Mouse (Mus musculus) erythroid progenitor cell, adult 5-6 weeks (primary cell): Measurements from ENCODE around the gene Pcmtd2. TPM values are rescaled to one million over a fixed set of nuclear protein-coding genes. Genes with fewer than 3 reads are reported as not detected.
"Not testable (repeated sequence)": the region's sequence is repeated elsewhere in the genome, so short reads cannot be mapped to it uniquely, and the experiment has no call there.

ENCODE experiments used
- ATAC-seq: replicated peaks from 2 replicates; pipeline ENCODE4 v1.8.0; 2016; ENCODE audit warnings: moderate number of reproducible peaks, mild to moderate bottlenecking, moderate TSS enrichment, inconsistent platforms; ENCODE audit not compliant: poor library complexity, low FRiP score, severe bottlenecking
- total RNA-seq, 2 experiments: library from RNA; stranded (forward) in 1 of 2; stranded (reverse) in 1 of 2; fragments of 150-400 nt in 1 of 2; fragments of 186-747, 209-891 nt in 1 of 2; gene quantifications; 2 replicates each; pipeline versions ENCODE4 v1.2.3 to v1.2.4; 2015 to 2017; ENCODE audit warnings: low replicate concordance in 2 of 2

Gene Pcmtd2
- total RNA-seq (2015; ENCODE audit: low replicate concordance) (38.6 and 54.1 TPM in 2 replicates), total RNA-seq (2017; ENCODE audit: low replicate concordance) (39.4 and 44.5 TPM in 2 replicates)

DNA sequence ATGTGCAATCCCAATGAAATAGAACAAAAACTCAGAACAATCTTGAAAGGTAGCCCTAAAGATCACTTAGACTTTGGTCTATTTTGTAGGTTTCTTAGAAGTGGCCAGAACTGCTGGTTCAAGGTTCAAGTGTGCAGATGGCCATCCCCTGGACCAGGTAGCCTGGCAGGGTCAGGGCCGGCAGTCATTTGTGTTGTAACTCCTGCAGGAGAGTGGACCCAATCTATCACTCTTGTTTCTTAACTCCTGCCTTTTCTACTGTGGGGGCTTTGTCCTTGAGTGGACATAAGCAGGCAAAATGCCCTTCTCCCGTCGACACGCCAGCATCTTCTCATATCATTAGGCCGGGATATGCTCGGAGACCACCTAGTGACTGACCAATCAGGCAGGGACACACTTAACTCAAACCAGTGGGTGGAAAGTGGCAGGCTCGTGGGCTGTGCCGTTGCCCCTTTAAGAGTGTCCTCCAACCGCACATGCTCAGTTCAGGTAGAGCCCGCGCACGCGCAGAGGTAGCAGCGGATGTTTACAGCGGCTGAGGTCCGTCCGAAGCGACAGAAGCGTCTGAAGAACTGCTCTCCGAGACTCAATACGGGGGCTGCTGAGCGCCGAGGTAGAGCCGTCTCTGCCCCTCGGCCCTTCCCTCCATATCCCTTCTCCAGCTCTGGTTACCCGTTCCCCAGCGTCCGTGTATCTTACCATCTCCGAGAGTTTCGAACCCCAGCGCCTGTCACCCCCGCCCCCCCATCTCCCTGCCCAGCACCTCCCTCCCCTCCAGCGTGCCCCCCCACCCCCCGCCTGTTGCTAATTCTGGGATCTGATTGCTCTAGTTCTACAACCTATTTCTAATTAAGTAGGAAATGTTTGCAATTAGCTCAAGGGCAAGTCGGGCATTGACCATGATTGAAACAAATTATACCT is at the start of gene Pcmtd2:
Gene Pcmtd2, plus strand, starts transcription at position 483 of the 921 bp plus-strand sequence.
- peak; percentile 96 for ATAC-seq

DNA sequence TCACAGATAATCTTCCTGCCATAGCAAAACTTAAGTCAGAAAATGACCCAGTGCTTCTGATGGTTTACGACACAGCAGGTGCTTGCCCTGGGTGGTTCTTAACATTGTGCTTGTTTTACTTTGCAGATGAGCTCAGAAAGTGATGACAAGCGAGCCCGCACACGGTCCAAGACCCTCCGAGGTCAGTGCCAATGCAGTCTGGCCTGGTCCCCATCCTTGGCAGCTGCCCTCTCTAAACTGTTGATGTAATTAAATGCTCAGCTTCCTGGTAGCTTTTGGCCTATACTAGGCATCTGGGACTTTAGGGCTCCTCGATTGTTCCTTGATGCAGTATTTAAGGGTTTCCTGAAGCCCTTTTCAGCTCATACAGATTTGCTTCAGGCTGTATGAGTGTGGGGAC is 48.3 kb upstream of the Pcmtd2 start:
- no peak for ATAC-seq

DNA sequence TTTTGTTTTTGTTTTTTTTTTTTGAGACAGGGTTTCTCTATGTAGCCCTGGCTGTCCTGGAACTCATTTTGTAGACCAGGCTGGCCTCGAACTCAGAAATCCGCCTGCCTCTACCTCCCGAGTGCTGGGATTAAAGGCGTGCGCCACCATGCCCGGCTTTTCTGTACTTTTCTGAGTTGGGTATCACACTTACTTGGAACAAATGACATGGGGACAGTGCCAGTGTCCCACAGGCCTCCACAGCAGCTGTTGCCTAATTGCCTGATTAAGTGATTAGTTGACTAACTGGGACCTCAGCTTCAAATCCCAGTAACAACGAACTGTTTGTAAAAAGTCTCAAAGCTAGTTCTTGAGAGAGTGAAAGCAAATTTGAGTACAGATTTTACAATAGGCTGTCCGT is 44.5 kb upstream of the Pcmtd2 start:
- ATAC-seq = not testable (repeated sequence)

DNA sequence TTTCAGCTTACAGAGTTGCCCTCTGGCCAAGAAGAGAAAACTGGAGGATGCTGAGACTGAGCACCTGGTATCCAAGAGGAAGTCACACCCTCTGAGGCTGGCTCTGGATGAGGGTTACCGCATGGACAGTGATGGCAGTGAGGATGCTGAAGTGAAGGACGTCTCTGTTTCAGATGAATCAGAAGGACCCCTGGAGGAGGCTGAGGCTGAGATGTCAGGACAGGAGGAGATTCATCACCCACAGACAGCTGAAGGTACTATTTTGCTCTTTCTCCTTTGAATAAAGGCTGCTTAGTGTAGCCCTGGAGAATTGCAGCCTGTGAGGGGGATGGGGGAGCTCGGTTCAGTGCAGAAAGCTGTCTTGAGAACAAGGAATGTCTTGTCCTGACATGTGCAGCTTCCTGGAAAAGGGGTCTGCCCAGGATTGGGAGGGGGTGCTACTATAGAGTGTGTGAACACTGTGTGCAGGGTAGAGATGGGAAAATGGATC is 42.0 kb upstream of the Pcmtd2 start:
- ATAC-seq = no peak

DNA sequence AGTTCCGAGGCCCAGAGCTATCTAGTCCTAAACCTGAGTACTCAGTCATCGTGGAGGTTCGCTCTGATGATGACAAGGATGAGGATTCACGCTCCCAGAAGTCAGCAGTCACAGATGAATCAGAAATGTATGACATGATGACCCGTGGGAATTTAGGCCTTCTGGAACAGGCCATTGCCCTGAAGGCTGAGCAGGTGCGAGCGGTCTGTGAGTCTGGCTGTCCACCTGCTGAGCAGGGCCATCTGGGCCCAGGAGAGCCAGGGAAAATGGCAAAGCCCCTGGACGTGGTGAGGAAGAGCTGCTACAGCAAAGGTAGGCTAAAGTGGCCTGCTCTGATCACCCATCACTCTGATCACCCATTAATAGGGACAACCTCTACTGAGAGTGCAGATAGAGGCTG is 40.0 kb upstream of the Pcmtd2 start:
- ATAC-seq = no peak

DNA sequence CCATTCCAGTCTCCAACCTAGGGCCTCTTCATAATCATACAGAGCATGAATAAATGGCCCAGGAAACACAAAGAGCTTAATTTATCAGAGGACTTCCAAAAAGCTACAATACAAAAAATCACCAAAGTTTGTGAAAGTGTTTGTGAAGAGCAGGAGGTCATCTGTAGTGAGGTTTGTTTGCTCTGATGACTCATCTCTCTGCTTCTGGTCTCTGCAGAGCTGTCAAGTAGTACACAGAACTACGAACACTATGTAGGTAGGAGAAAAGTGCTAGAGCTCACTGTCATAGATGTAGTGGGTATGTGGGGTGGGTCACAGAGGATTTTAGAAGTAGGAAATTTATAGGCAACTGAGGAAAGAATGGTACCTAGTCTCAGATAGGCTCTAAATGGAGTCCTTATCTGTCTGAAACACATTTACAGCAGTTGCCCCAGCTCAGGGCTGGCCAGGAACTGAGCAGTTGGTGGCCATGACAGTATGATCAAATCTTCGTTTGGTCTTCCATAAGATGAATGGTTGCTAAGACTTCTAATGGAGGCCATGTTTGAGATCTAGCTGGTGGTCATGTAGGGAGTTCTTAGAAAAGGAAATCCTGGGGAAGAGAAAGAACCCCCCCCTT is 8.5 kb upstream of the Pcmtd2 start:
- peak; percentile 86 for ATAC-seq

DNA sequence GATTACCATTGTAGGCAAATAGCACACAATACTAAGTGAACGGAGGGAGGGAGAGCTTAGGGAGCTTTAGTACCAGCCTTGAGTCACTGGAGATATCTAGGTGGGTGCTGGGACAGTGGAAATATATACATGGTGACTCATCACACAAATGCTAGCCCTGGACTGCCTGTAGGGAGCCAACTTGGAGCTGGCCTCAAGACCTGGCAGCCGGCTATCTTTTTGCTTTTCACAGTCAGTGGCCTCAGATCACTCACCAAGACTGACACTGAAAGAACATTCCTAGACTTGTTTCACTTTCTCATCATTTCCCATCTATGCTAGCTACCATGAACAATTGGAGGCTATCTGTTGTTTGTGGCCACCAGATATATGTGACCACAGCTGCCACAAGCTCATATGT is 4.9 kb upstream of the Pcmtd2 start:
- ATAC-seq = no peak

DNA sequence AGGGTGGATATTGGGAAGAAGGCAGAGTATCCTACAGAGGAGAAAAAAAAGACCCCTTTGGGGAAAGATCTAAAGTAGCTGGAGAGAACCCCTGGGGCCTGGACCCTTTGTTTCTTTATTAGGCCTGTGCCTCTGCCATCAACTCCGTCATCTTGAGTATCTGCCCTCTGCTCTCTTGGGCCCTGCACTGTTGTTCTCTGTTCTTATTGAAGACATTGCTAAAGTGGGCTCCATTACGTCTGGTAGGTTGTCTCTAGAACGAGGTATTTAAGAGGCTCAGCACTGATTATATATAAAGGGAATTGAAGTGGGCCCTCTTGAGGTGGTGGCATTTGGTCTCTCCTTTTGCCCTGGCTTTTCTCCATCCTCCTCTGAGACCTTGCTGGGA is 633 bp downstream of the Pcmtd2 start:
- ATAC-seq = peak; percentile 35

DNA sequence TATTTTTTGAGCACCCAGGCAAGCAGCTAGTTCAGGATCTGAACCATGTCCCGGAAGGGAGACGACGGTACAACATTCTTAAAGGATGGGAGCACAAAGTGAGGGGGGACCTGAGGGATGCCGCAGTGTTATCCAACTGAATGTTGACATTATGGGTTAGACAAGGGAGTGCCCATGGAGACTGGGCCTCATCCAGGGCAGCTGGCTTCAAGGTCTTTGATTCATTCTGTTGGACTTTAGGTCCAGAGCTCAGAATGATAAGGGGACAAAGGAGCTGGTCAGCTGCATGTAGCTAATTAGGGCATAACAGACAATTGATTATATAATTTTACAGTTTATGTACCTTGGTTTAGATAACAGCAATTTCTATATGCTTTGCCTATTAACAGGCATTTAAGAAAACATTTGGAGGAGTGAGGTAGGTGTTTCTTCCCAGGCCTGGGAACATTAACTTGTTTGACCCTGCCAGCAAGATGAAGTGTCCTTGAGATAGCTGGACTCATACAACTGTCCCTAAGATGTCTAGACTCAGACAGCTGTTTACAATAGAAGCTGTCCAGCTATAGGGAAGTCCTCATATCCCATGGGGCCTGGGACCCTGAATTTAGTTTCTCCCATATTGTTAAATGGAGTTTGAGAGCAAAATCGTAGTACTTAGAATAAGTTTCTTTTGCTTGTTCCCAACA is 8.2 kb downstream of the Pcmtd2 start:
- 0 out of 2 replicates have a peak, but pooled peaks have one; percentile 19 for ATAC-seq

DNA sequence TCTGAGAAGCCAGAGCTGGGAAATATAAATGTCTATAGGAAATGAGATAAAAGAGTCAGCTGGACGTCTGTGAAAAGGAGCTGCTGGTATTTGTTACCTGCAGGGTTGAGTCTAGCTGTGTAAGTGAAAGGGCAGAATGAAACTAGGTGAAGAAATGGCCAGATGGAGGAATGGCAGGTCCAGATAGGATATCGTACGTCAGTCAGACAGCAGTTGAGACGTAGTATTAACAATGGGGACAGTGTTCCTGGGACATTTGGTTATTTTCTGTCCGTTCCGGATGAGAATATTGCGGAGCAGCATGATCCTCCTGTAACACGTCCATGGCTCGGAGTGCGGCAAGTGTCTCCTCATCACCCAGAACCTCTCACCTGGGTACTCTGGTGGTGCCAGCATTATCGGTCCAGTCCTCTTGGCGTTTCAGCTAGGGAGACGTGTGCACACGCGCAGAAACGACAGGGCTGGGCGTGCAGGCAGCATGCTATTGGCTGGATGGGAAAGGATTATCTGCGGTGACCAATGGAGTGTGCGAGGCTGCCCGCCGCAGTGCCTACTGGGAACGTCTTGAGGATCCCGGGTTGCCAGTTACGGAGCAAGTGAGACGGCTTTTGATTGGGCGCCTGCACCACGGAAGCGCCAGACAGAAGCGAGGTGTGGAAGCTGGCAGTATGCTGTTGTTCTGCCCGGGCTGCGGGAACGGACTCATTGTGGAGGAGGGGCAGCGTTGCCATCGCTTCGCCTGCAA is 26.3 kb downstream of the Pcmtd2 start, which contains the start of gene Polr3k:
Gene Polr3k, plus strand, starts transcription at position 547 of the 745 bp plus-strand sequence.
- ATAC-seq = peak; percentile 96

DNA sequence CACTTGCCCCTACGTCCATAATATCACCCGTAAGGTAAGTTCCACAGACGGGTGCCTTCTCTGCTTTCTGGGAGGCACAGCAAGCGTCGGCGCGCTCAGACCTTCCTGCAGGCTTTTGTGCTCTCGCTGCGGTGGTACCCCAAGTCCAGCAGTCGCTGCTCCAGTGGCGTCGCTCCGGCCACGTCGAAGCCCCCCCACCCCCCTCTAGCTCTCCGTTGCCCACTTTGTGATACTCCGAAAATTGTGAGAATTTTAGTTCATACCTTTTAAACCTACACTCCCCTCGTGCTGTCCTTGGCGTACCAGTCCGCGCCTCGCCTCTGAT is 26.8 kb downstream of the Pcmtd2 start:
- ATAC-seq = no peak

DNA sequence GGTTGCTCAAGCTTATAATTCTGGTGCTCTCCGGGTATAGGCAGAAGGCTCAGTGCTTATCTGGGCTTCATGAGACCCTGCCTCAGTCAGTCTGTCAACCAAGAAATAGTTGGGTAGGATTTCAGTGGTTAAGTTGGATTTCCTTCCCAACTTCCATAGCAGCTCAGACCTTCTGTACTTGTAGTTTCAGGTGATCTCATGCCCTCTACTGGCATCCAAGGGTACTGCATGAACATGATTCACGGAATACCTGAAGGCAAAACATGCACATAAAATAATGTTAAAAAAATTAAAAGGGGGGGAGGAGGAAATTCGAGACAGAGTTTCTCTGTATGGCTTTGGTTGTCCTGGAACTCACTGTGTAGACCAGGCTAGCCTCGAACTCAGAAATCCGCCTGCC is 29.3 kb downstream of the Pcmtd2 start:
- no peak for ATAC-seq

DNA sequence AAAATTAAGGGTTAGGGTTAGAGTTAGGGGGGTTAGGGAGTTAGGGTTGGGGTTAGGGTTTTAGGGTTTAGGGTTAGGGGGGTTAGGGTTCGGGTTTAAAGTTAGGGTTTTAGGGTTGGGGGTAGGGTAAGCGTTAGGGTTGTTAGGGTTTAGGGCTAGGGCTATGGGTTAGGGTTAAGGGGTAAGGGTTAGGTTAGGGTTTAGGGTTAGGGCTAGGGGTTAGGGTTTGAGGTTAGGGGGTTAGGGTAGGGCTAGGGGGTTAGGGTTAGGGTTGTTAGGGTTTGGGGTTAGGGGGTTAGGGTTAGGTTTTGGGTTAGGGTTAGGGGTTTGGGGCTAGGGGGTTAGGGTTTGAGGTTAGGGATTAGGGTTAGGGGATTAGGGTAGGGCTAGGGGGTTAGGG is 33.4 kb downstream of the Pcmtd2 start:
- no peak for ATAC-seq

DNA sequence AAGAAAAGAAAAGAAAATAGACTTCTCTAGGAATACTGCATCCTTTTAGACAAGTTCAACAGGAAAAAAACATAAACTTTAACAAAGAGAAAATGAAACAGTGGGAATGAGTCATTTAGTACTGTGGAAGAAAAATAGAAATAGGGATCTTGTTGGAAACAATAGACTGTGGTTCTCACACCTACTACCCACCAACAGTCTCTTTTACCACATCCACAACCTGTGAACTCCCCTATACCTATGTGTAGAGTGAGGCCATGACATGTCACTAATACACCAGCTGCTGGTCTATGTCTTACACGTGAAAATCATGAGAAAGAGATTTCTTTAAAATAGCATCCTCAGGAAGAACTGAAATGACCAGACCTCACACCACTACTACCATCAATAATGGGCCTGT is 41.2 kb downstream of the Pcmtd2 start:
- ATAC-seq = no peak

DNA sequence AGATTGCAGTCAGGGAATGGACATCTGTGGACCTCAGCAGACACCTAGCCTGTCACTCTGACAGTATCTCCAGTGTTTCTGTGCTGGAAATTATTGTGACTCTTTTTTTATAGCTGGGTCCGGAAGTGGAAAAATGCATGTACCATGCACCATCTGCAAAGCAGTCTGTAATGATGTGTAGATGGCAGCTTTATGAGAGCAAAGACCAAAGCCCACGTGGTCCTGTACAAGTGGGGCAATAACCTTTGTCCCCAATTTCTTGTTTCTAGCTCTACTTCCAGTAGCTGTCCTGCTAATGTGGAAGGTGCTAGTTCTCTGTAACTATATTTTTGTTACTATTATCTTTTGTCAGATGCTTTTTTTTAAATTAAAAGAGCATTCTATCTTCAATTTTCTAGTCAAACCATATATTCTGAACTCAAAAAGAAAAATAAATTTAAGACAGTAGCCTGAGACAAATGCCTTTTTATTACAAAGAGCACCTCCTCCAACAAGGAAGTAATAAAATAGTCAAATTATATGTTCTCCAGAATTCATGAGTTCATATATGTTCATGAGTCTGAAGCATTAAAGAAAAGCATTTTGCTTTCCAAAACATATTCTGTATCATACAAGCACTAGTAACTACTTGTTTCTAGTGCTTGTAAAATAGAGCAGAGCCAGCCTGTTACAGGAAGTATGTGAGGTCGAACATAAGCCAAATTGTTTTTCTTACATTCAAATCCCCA is 45.5 kb downstream of the Pcmtd2 start:
- ATAC-seq = no peak
